Comparison of ENCODE assay signal across 8 mouse cellular contexts in genomic region chr17:24548921-24549617, GRCm38 (mm10). TPM values are rescaled to one million over a fixed set of nuclear protein-coding genes. Genes with fewer than 3 reads are reported as not detected.
A peak's percentile ranks its signal among the peaks of the same experiment; 100 is the strongest.
DNase-seq lines count a peak whose midpoint lies in the region; ATAC-seq and TF ChIP-seq lines count a peak whose summit lies in the region.

No protein-coding gene starts in this region.

- no peaks in the 10 kb centered on the region for H3K9me3 ChIP-seq in intestine, postnatal 0 days (ENCODE audit: control insufficient read depth)
- no peaks in the 10 kb centered on the region for H3K9me3 ChIP-seq in liver, embryonic 16.5 days (replicated peaks; ENCODE audit: control insufficient read depth, low read length)
- H3K9me3 ChIP-seq in neural tube, embryonic 11.5 days (ENCODE audit: control insufficient read depth, low read length) = no peaks in the 10 kb centered on the region

- peak overlapping the region; percentile 71 for H3K4me3 ChIP-seq in intestine, postnatal 0 days (ENCODE audit: low read depth, low read length)
- peak overlapping the region; percentile 80 for H3K4me3 ChIP-seq in liver, embryonic 16.5 days (ENCODE audit: low read depth, low read length)
- peak overlapping the region; percentile 81 for H3K4me3 ChIP-seq in neural tube, embryonic 11.5 days (ENCODE audit: low read depth, low read length)

- WGBS in intestine, postnatal 0 days = 2% methylated on average over 23 of the region's 23 CpGs
- WGBS in liver, embryonic 16.5 days (ENCODE audit: insufficient replicate concordance) = 2% methylated on average over 23 of the region's 23 CpGs
- 6% methylated on average over 23 of the region's 23 CpGs for WGBS in neural tube, embryonic 11.5 days

- H3K4me2 ChIP-seq in intestine, postnatal 0 days (replicated peaks; ENCODE audit: low read depth) = peak overlapping the region; percentile 92
- H3K4me2 ChIP-seq in liver, embryonic 16.5 days (ENCODE audit: low read depth, low read length) = peak overlapping the region; percentile 100
- peak overlapping the region; percentile 90 for H3K4me2 ChIP-seq in neural tube, embryonic 11.5 days (ENCODE audit: low read depth)

- no peaks in the 10 kb centered on the region for H3K36me3 ChIP-seq in intestine, postnatal 0 days (ENCODE audit: control insufficient read depth, insufficient read depth)
- H3K36me3 ChIP-seq in liver, embryonic 16.5 days (ENCODE audit: control insufficient read depth, insufficient read depth) = no peaks in the 10 kb centered on the region
- H3K36me3 ChIP-seq in neural tube, embryonic 11.5 days (ENCODE audit: control insufficient read depth, insufficient read depth, low read length) = no peaks in the 10 kb centered on the region

- H3K27me3 ChIP-seq in intestine, postnatal 0 days (replicated peaks; ENCODE audit: control insufficient read depth, insufficient read depth, low read length) = no peaks in the 10 kb centered on the region
- no peaks in the 10 kb centered on the region for H3K27me3 ChIP-seq in liver, embryonic 16.5 days (ENCODE audit: control insufficient read depth, insufficient read depth, low read depth, low read length)
- peaks cover 11% of the 10 kb centered on the region; the same call in 1 of the 2 replicates for H3K27me3 ChIP-seq in neural tube, embryonic 11.5 days (ENCODE audit: control insufficient read depth, insufficient read depth, low read length)

- H3K27ac ChIP-seq in intestine, postnatal 0 days (ENCODE audit: low read depth, low read length) = peak overlapping the region; percentile 76
- peak overlapping the region; percentile 88 for H3K27ac ChIP-seq in liver, embryonic 16.5 days (ENCODE audit: low read length)
- H3K27ac ChIP-seq in neural tube, embryonic 11.5 days (ENCODE audit: low read depth, low read length) = no peak overlapping the region

- TF ChIP-seq CTCF in intestine, postnatal 0 days (IDR thresholded peaks at IDR 0.05; ENCODE audit: low read depth) = no peak

- peak; percentile 12; the same call in 1 of the 2 replicates for ATAC-seq in granulocyte monocyte progenitor cell, adult 5-6 weeks (replicated peaks; ENCODE audit: poor library complexity, severe bottlenecking)
- ATAC-seq in intestine, postnatal 0 days = peak; percentile 11
- ATAC-seq in liver, embryonic 16.5 days (ENCODE audit: low read depth) = peak; percentile 27
- ATAC-seq in neural tube, embryonic 11.5 days (ENCODE audit: insufficient read depth, low FRiP score, low TSS enrichment) = peak; percentile 26; the same call in 1 of the 2 replicates

- peak; percentile 60 to 69 for DNase-seq in right cerebral cortex, adult 2 months (ENCODE audit: low spot score in 2 of 2)
- no peak for DNase-seq in right cerebral cortex, postnatal 14 days
- DNase-seq in cerebellum, adult 18-20 months = peak; percentile 84
- DNase-seq in neural tube, embryonic 11.5 days (ENCODE audit: low spot score) = peak; percentile 38
- DNase-seq in urinary bladder, postnatal 14 days (ENCODE audit: low spot score) = peak; percentile 77

- peaks cover 4% of the 10 kb centered on the region; the same call in 1 of the 2 replicates for H3K4me1 ChIP-seq in intestine, postnatal 0 days (replicated peaks; ENCODE audit: control insufficient read depth, insufficient read depth, low read length)
- peaks cover 24% of the 10 kb centered on the region for H3K4me1 ChIP-seq in liver, embryonic 16.5 days (ENCODE audit: control insufficient read depth, low read depth, low read length)
- H3K4me1 ChIP-seq in neural tube, embryonic 11.5 days (ENCODE audit: control insufficient read depth, insufficient read depth, low read length) = peaks cover 21% of the 10 kb centered on the region

- peak overlapping the region; percentile 40; the same call in 1 of the 2 replicates for H3K9ac ChIP-seq in intestine, postnatal 0 days (ENCODE audit: low read depth, low read length)
- peak overlapping the region; percentile 70 for H3K9ac ChIP-seq in liver, embryonic 16.5 days (ENCODE audit: low read depth, low read length)
- H3K9ac ChIP-seq in neural tube, embryonic 11.5 days (ENCODE audit: low read length) = no peak overlapping the region

RNA-seq across cellular contexts. Expression of gene Pkd1, which starts 0.6 kb away (rescaled TPM):
- total RNA-seq in granulocyte monocyte progenitor cell, adult 5-6 weeks (2014; fragmentation: Nextera tagmentation) = 18.9 and 19.0 TPM in 2 replicates
- total RNA-seq in granulocyte monocyte progenitor cell, adult 5-6 weeks (2017) = 5.9 and 9.1 TPM in 2 replicates
- polyA plus RNA-seq in intestine, postnatal 0 days (2015; fragmentation: Nextera tagmentation; extraction: Ambion mirVana) = 5.4 and 8.3 TPM in 2 replicates
- 2.7 and 4.0 TPM in 2 replicates for polyA plus RNA-seq in liver, embryonic 16.5 days (2015; fragmentation: Nextera tagmentation; extraction: Ambion mirVana)
- 20.6 and 29.0 TPM in 2 replicates for polyA plus RNA-seq in neural tube, embryonic 11.5 days (2014; fragmentation: Nextera tagmentation; extraction: Ambion mirVana)

RNA-seq across cellular contexts. Expression of gene Rab26, which starts 15.1 kb away (rescaled TPM):
- total RNA-seq in granulocyte monocyte progenitor cell, adult 5-6 weeks (2014; fragmentation: Nextera tagmentation) = 0.77 TPM in 1 of 2 replicates, not detected in the other
- 1.1 TPM in 1 of 2 replicates, not detected in the other for total RNA-seq in granulocyte monocyte progenitor cell, adult 5-6 weeks (2017)
- polyA plus RNA-seq in intestine, postnatal 0 days (2015; fragmentation: Nextera tagmentation; extraction: Ambion mirVana) = 0.31 and 0.63 TPM in 2 replicates
- polyA plus RNA-seq in liver, embryonic 16.5 days (2015; fragmentation: Nextera tagmentation; extraction: Ambion mirVana) = 0.46 and 0.87 TPM in 2 replicates
- polyA plus RNA-seq in neural tube, embryonic 11.5 days (2014; fragmentation: Nextera tagmentation; extraction: Ambion mirVana) = 1.2 and 1.7 TPM in 2 replicates

RNA-seq across cellular contexts. Expression of gene Traf7, which starts 21.3 kb away (rescaled TPM):
- total RNA-seq in granulocyte monocyte progenitor cell, adult 5-6 weeks (2014; fragmentation: Nextera tagmentation) = 83.9 and 102 TPM in 2 replicates
- total RNA-seq in granulocyte monocyte progenitor cell, adult 5-6 weeks (2017) = 61.5 and 104 TPM in 2 replicates
- polyA plus RNA-seq in intestine, postnatal 0 days (2015; fragmentation: Nextera tagmentation; extraction: Ambion mirVana) = 39.7 and 41.2 TPM in 2 replicates
- 28.5 and 29.6 TPM in 2 replicates for polyA plus RNA-seq in liver, embryonic 16.5 days (2015; fragmentation: Nextera tagmentation; extraction: Ambion mirVana)
- polyA plus RNA-seq in neural tube, embryonic 11.5 days (2014; fragmentation: Nextera tagmentation; extraction: Ambion mirVana) = 81.2 and 88.1 TPM in 2 replicates
